ENCODE assay signal across 7 mouse cellular contexts in the genomic region with DNA sequence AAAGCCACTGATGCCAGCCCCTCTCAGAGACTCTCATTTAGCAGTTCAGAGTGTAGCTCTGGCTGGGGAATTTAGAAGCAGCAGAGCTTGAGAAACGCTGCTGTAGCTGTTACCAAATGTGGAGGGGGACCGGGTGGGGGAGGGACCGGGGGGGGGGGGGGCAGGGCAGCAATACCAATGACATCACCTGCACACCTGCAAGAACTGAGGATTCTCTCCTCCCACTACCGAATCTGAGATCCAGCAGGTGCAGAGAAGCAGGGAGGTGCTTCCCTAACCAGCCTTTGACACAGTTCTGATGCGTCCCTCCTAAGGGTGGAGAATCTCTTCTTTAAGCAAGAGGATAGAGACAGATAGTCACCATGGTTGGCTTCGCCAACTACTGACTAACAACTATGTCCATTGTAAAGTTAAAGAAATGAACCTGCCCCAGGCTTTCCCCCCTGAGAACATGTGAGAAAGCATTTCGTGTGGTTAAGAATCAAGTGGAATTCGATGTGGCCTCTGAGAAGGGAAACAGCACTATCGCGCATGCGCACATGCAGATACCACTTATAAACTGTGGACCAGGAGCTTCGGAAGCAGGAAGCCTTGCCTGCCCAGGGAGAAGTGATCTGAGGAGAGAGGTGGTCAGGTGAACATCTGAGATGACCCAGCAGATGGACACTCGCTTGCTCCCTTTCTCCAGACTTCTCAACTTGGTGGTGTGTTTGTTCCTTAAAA.
"Had no signal": no experiment of that assay in that cellular context is flagged by ENCODE, and none has a peak within 500 bp of the region (broad histone marks: within the 10 kb centered on the region; RNA-seq: fewer than 3 reads in every experiment).

No protein-coding gene starts in this region.

- H3K27me3 ChIP-seq: intestine, embryonic 15.5 days; midbrain, embryonic 13.5 days had no signal

- DNase-seq: kidney, adult 18-20 months; kidney, postnatal 10 days; right cerebral cortex, postnatal 25 days had no signal

- H3K27ac ChIP-seq: intestine, embryonic 15.5 days; limb, embryonic 10.5 days; midbrain, embryonic 13.5 days had no signal

- H3K9ac ChIP-seq: intestine, embryonic 15.5 days; midbrain, embryonic 13.5 days had no signal

- H3K4me3 ChIP-seq: intestine, embryonic 15.5 days; limb, embryonic 10.5 days; midbrain, embryonic 13.5 days had no signal

- ATAC-seq: intestine, embryonic 15.5 days; midbrain, embryonic 13.5 days had no signal

- H3K4me1 ChIP-seq: intestine, embryonic 15.5 days; midbrain, embryonic 13.5 days had no signal

- H3K9me3 ChIP-seq: intestine, embryonic 15.5 days; limb, embryonic 10.5 days; midbrain, embryonic 13.5 days had no signal

- H3K4me2 ChIP-seq: intestine, embryonic 15.5 days; liver, embryonic 11.5 days; midbrain, embryonic 13.5 days had no signal

- H3K36me3 ChIP-seq: intestine, embryonic 15.5 days; limb, embryonic 10.5 days; midbrain, embryonic 13.5 days had no signal
